Mouse (Mus musculus) kidney, postnatal 0 days (tissue): Measurements from ENCODE around the gene Itga9. TPM values are rescaled to one million over a fixed set of nuclear protein-coding genes. Genes with fewer than 3 reads are reported as not detected.

Experiments used
- ATAC-seq: fragments of 200-750 bp; cut with Nextera tagmentation; replicated peaks from 2 replicates; pipeline ENCODE4 v1.8.0; 2017; ENCODE audit warnings: low read depth, moderate number of reproducible peaks, moderate TSS enrichment, moderate library complexity; ENCODE audit not compliant: low FRiP score
- DNase-seq: peaks from one replicate; pipeline ENCODE4 v3.0.0-alpha.2; 2016; ENCODE audit warnings: low spot score
- H3K27ac ChIP-seq: fragments of 300-500 bp; sonication (generic); 2 replicates; pipeline ENCODE4 v1.5.1; 2014; ENCODE audit warnings: mild to moderate bottlenecking
- H3K27me3 ChIP-seq: fragments of 300-500 bp; sonication (generic); 2 replicates; pipeline ENCODE4 v1.6.1; 2014; ENCODE audit warnings: low read length, mixed read lengths; ENCODE audit not compliant: insufficient read depth
- H3K36me3 ChIP-seq: fragments of 300-500 bp; sonication (generic); 2 replicates; pipeline ENCODE4 v1.6.1; 2014; ENCODE audit warnings: low read length, mixed read lengths; ENCODE audit not compliant: insufficient read depth
- H3K4me1 ChIP-seq: fragments of 300-500 bp; sonication (generic); replicated peaks from 2 replicates; pipeline ENCODE4 v1.6.1; 2014; ENCODE audit warnings: antibody characterized with exemption, low read length, mixed read lengths; ENCODE audit not compliant: insufficient read depth
- H3K4me2 ChIP-seq: fragments of 300-500 bp; sonication (generic); 2 replicates; pipeline ENCODE4 v1.6.1; 2014; ENCODE audit warnings: mild to moderate bottlenecking, low read length, moderate library complexity, mixed read lengths
- H3K4me3 ChIP-seq: fragments of 300-500 bp; sonication (generic); replicated peaks from 2 replicates; pipeline ENCODE4 v1.5.1; 2014; ENCODE audit warnings: low read depth, low read length
- H3K9ac ChIP-seq: fragments of 300-500 bp; sonication (generic); 2 replicates; pipeline ENCODE4 v1.6.1; 2014; ENCODE audit warnings: low read depth, low read length
- H3K9me3 ChIP-seq: fragments of 300-500 bp; sonication (generic); replicated peaks from 2 replicates; pipeline ENCODE4 v1.6.1; 2016; ENCODE audit warnings: low read length, inconsistent platforms, mixed read lengths
- CTCF ChIP-seq: IDR thresholded peaks from 2 replicates; pipeline ENCODE4 v1.5.1; 2016; ENCODE audit warnings: antibody characterized with exemption, low read depth, mild to moderate bottlenecking, moderate library complexity
- WGBS: fragments of 180-500 bp; shearing (Covaris S2); extraction: QIAGEN DNeasy Blood & Tissue Kit; methylation state at CpG from one replicate; pipeline ENCODE4 v1.1.7; 2014; 5-methylcytosine and 5-hydroxymethylcytosine counted together
- polyA plus RNA-seq: library from polyadenylated mRNA; unstranded; fragments of >200 nt; fragmentation: Nextera tagmentation; extraction: Ambion mirVana; gene quantifications from 2 replicates; pipeline ENCODE4 v1.2.1, GENCODE M21; 2015

The Itga9 gene
- polyA plus RNA-seq, 1 experiment from 2014 or later, result 23.2 TPM

- H3K27ac ChIP-seq, result no peak overlapping the region
- peaks cover 12% of the 10 kb centered on the region for H3K4me1 ChIP-seq
- WGBS, result 90% methylated on average over 8 of the region's 8 CpGs
- H3K4me3 ChIP-seq, result no peak overlapping the region
- ATAC-seq (no peak), DNase-seq (no peak)
- 0 out of 2 replicates have a peak, but pooled peaks cover 3% of the 10 kb centered on the region for H3K36me3 ChIP-seq
- H3K9ac ChIP-seq, result no peak overlapping the region
- no peak for TF ChIP-seq CTCF
- no peaks in the 10 kb centered on the region for H3K9me3 ChIP-seq
- H3K27me3 ChIP-seq, result no peaks in the 10 kb centered on the region
- H3K4me2 ChIP-seq, result no peak overlapping the region
These were observed 257.0 kb downstream of the Itga9 start for GRCm38 (mm10) chr9:118863528-118863927.

- Histone ChIP-seq H3K36me3 (0 out of 2 replicates have a peak, but pooled peaks cover 7% of the 10 kb centered on the region), H3K4me3 (no peak overlapping the region), H3K9ac (no peak overlapping the region), H3K4me2 (no peak overlapping the region), H3K27me3 (no peaks in the 10 kb centered on the region), H3K9me3 (no peaks in the 10 kb centered on the region), H3K27ac (no peak overlapping the region), H3K4me1 (0 out of 2 replicates have a peak, but pooled peaks cover 4% of the 10 kb centered on the region)
- 83% methylated on average over 2 of the region's 2 CpGs for WGBS
- ATAC-seq, result no peak
- DNase-seq, result no peak
- no peak for TF ChIP-seq CTCF
These were observed 260.5 kb downstream of the Itga9 start for GRCm38 (mm10) chr9:118866949-118867348.

DNA sequence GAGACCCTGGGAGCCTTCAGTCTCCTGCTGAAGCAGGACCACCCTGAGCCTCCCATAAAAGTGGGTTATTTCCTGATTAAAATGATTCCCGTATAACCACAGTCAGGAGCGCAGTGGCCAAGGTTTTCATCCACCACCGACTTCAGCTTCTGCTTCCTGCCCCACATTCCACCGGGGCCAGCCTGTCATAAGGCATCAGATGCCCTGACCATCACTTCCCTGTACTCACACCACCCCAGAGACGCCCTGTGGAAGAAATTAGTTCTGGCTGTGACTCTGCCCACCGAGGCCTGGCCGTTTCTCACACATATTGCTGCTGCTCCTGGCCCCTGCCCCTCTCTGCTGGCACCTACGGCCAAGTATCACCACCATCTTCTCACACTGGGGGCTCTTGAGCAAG, 261.4 kb downstream of the Itga9 start:
- Histone ChIP-seq H3K4me1 (no peaks in the 10 kb centered on the region), H3K9ac (no peak overlapping the region), H3K4me2 (no peak overlapping the region), H3K27ac (no peak overlapping the region), H3K9me3 (no peaks in the 10 kb centered on the region), H3K27me3 (no peaks in the 10 kb centered on the region), H3K36me3 (0 out of 2 replicates have a peak, but pooled peaks cover 10% of the 10 kb centered on the region), H3K4me3 (no peak overlapping the region)
- 85% methylated on average over 8 of the region's 8 CpGs for WGBS
- ATAC-seq (no peak), DNase-seq (no peak)
- no peak for TF ChIP-seq CTCF

DNA sequence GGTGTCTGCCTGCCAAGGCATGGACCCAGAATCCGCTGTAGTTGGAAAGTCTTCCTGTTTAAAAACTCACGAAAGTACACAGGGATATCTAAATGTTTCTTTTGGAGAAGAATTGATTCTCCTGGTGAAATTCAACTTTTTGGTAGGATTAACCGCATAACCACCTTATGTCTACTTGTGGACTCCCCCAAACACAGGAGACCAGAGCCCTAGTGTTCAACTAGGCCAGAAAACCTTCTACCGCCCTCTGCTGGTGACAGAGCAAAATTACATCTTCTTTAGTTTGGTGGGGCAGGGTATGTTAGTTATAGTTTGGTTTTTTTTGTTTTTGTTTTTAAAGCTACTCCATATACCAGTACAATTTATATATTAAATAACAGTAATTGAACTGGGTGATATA, 264.6 kb downstream of the Itga9 start:
- no peaks in the 10 kb centered on the region for H3K27me3 ChIP-seq

DNA sequence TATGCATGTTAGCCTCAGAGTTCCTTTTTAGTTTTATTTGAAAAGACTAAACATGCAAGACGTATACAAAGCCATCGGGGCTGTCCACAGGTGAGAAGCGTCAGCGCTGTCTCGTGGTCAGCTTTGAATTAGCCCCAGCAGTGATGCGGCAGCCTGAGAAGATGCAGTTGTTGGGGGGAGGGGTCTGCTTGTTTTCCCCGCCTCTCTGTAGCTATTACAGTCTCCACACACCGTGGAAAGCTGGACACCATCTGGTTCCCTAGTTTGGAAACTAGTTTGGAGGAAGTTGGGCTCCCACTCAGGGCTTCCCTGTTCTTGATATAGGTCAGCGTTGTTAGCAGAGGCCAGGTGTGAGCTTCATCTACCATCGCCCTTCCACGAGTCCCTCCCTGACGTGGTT, 266.5 kb downstream of the Itga9 start:
- no peak overlapping the region for H3K9ac ChIP-seq
- 0 out of 2 replicates have a peak, but pooled peaks cover 9% of the 10 kb centered on the region for H3K36me3 ChIP-seq
- peaks cover 14% of the 10 kb centered on the region; the same call in 1 of the 2 replicates for H3K4me1 ChIP-seq
- ATAC-seq (no peak), DNase-seq (peak; percentile 55)
- no peak for TF ChIP-seq CTCF
- WGBS, result 59% methylated on average over 12 of the region's 12 CpGs
- no peaks in the 10 kb centered on the region for H3K27me3 ChIP-seq
- no peaks in the 10 kb centered on the region for H3K9me3 ChIP-seq
- no peak overlapping the region for H3K4me2 ChIP-seq
- H3K4me3 ChIP-seq, result no peak overlapping the region
- peak overlapping the region; percentile 47; the same call in 1 of the 2 replicates for H3K27ac ChIP-seq

More for the DNA sequence above, 264.6 kb downstream of the Itga9 start:
- TF ChIP-seq CTCF, result peak; percentile 86
- DNase-seq (peak; percentile 80), ATAC-seq (no peak; the same call in 1 of the 2 replicates)
- Histone ChIP-seq H3K9ac (no peak overlapping the region), H3K4me2 (no peak overlapping the region), H3K27ac (no peak overlapping the region), H3K4me1 (peaks cover 9% of the 10 kb centered on the region; the same call in 1 of the 2 replicates), H3K4me3 (no peak overlapping the region), H3K9me3 (no peaks in the 10 kb centered on the region), H3K36me3 (0 out of 2 replicates have a peak, but pooled peaks cover 10% of the 10 kb centered on the region)
- 48% methylated on average over 4 of the region's 4 CpGs for WGBS

DNA sequence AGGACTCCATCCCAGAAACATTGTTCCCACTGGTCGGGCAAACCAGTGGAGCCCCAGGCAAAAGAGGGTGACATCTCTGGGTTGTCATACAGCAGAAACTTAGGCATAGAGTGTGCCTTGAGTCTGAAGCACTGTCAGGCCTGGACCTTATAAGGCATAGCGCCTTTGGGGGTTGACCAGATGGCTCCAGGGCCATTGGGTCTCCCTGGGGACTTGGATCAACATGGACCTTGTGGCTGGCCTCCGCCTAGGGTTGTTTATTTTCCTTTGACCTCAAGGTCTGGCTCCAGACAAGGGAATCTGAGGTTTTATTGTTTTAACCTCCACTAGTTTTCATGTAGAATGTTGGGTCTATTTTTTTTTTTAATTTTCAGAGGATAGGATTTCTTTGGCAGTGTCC, 267.1 kb downstream of the Itga9 start:
- Histone ChIP-seq H3K4me1 (peaks cover 14% of the 10 kb centered on the region; the same call in 1 of the 2 replicates), H3K36me3 (0 out of 2 replicates have a peak, but pooled peaks cover 9% of the 10 kb centered on the region), H3K4me2 (no peak overlapping the region), H3K27ac (peak overlapping the region; percentile 47; the same call in 1 of the 2 replicates), H3K9me3 (no peaks in the 10 kb centered on the region), H3K9ac (no peak overlapping the region), H3K27me3 (no peaks in the 10 kb centered on the region), H3K4me3 (no peak overlapping the region)
- no peak for TF ChIP-seq CTCF
- WGBS, result 56% methylated on average over 3 of the region's 3 CpGs
- no peak for ATAC-seq
- peak; percentile 71 for DNase-seq
